Mouse (Mus musculus) Patski (cell line): ENCODE measurements around the gene Cfap100. TPM values are rescaled to one million over a fixed set of nuclear protein-coding genes. Genes with fewer than 3 reads are reported as not detected.
A peak's percentile ranks its signal among the peaks of the same experiment; 100 is the strongest.

Experiments
- ATAC-seq: fragments of 100-300 bp; one replicate; pipeline ENCODE4 v1.8.0; 2021
- CTCF ChIA-PET: fragments of 350-600 bp; sonication (Branson Sonifier 250); formaldehyde crosslinking; loops from one replicate; lab custom pipeline; 2022; ENCODE audit warnings: inconsistent platforms; lab: Charles Lee
- POLR2A ChIA-PET: fragments of 350-600 bp; sonication (Branson Sonifier 250); formaldehyde crosslinking; loops from one replicate; lab custom pipeline; 2022; ENCODE audit warnings: antibody characterized with exemption, inconsistent platforms; lab: Charles Lee
- DNase-seq: peaks from one replicate; pipeline ENCODE4 v3.0.0-alpha.2; 2011; ENCODE audit warnings: low read depth, low spot score
- H3K27me3 ChIP-seq: fragments of 371-371 bp; one replicate; pipeline ENCODE4 v1.5.1; 2021
- CTCF ChIP-seq: fragments of 100-300 bp; IDR thresholded peaks from one replicate; pipeline ENCODE4 v1.5.1; 2021
- in situ Hi-C: fragments of 300-500 bp; cut with MboI; formaldehyde crosslinking; loops from 3 replicates; pipeline ENCODE4 v1.11.1; 2018; ENCODE audit warnings: low pct_unique_long_range_greater_than_20kb, mixed read lengths
- polyA plus RNA-seq: library from polyadenylated mRNA; unstranded; gene quantifications from one replicate; pipeline ENCODE4 v1.2.3, GENCODE M21; 2021

Gene Cfap100
- polyA plus RNA-seq, 1 experiment from 2014 or later = 6.1 TPM

- no peaks in the 10 kb centered on the region for H3K27me3 ChIP-seq
- DNase-seq (no peak), ATAC-seq (no peak)
- POLR2A ChIA-PET = interaction anchor here (1.3 to 1.4 kb wide), 2 partner anchors 38 to 78 kb away, joined by 3 to 12 read pairs; no protein-coding TSS in a partner anchor
- CTCF ChIA-PET = interaction anchor here (0.6 to 3.4 kb wide), 22 partner anchors 8 to 170 kb away, joined by 3 to 17 read pairs (median 4); partner anchors contain the start of gene Slc41a3
- in situ Hi-C loops = loop anchor here (10.0 kb wide), 2 partner anchors 80 to 750 kb away; no protein-coding TSS in a partner anchor
- TF ChIP-seq CTCF = no peak
Measured at GRCm38 (mm10) chr6:90434687-90435086, 6.1 kb upstream of the Cfap100 start.

GRCm38 (mm10) chr6:90431487-90431886, 2.9 kb upstream of the Cfap100 start:
- CTCF ChIA-PET = interaction anchor here (0.8 to 1.9 kb wide), 5 partner anchors 84 to 752 kb away, joined by 3 to 6 read pairs (median 4); no protein-coding TSS in a partner anchor
- in situ Hi-C loops = loop anchor here (10.0 kb wide), 2 partner anchors 83 to 747 kb away; no protein-coding TSS in a partner anchor
- DNase-seq = no peak
- no peak for TF ChIP-seq CTCF
- no peak for ATAC-seq
- POLR2A ChIA-PET = no interaction called here
- H3K27me3 ChIP-seq = no peaks in the 10 kb centered on the region

- ChIA-PET CTCF (interaction anchor here (1.1 to 1.9 kb wide), 3 partner anchors 59 to 750 kb away, joined by 3 to 5 read pairs (median 5); no protein-coding TSS in a partner anchor), POLR2A (interaction anchor here (0.6 kb wide), 1 partner anchor 753 kb away, joined by 3 read pairs; no protein-coding TSS in a partner anchor)
- in situ Hi-C loops = loop anchor here (10.0 kb wide), 2 partner anchors 85 to 745 kb away; no protein-coding TSS in a partner anchor
- ATAC-seq (no peak), DNase-seq (no peak)
- no peaks in the 10 kb centered on the region for H3K27me3 ChIP-seq
- TF ChIP-seq CTCF = no peak
Measured at GRCm38 (mm10) chr6:90429911-90430310, 1.3 kb upstream of the Cfap100 start.

- ChIA-PET CTCF (interaction anchor here (1.0 to 1.6 kb wide), 6 partner anchors 9 to 746 kb away, joined by 3 to 4 read pairs (median 4); no protein-coding TSS in a partner anchor), POLR2A (no interaction called here)
- in situ Hi-C loops = no loop called here
- ATAC-seq (no peak), DNase-seq (no peak)
- no peaks in the 10 kb centered on the region for H3K27me3 ChIP-seq
- no peak for TF ChIP-seq CTCF
Measured at GRCm38 (mm10) chr6:90426003-90426402, 2.6 kb downstream of the Cfap100 start.

- no peak for ATAC-seq
- ChIA-PET POLR2A (no interaction called here), CTCF (interaction anchor here (1.0 to 1.3 kb wide), 3 partner anchors 37 to 746 kb away, joined by 3 to 4 read pairs (median 3); no protein-coding TSS in a partner anchor)
- DNase-seq = no peak
- in situ Hi-C loops = no loop called here
- TF ChIP-seq CTCF = no peak
- H3K27me3 ChIP-seq = no peaks in the 10 kb centered on the region
Measured at GRCm38 (mm10) chr6:90425361-90425760, 3.2 kb downstream of the Cfap100 start.

GRCm38 (mm10) chr6:90422565-90422964, 6.0 kb downstream of the Cfap100 start:
- POLR2A ChIA-PET = no interaction called here
- in situ Hi-C loops = no loop called here
- TF ChIP-seq CTCF = peak; percentile 85
- H3K27me3 ChIP-seq = no peaks in the 10 kb centered on the region
- ATAC-seq (peak; percentile 44), DNase-seq (no peak)
- CTCF ChIA-PET = interaction anchor here (0.9 to 1.7 kb wide), 9 partner anchors 12 to 745 kb away, joined by 3 to 7 read pairs (median 4); no protein-coding TSS in a partner anchor

- in situ Hi-C loops = no loop called here
- POLR2A ChIA-PET = interaction anchor here (0.9 kb wide), 1 partner anchor 11 kb away, joined by 3 read pairs; no protein-coding TSS in a partner anchor
- ATAC-seq (no peak), DNase-seq (no peak)
- no peaks in the 10 kb centered on the region for H3K27me3 ChIP-seq
- TF ChIP-seq CTCF = no peak
- CTCF ChIA-PET = no interaction called here
Measured at GRCm38 (mm10) chr6:90411926-90412325, 16.7 kb downstream of the Cfap100 start.

- ChIA-PET POLR2A (no interaction called here), CTCF (interaction anchor here (1.0 kb wide), 1 partner anchor 11 kb away, joined by 3 read pairs; no protein-coding TSS in a partner anchor)
- ATAC-seq (no peak), DNase-seq (no peak)
- no peaks in the 10 kb centered on the region for H3K27me3 ChIP-seq
- in situ Hi-C loops = no loop called here
- TF ChIP-seq CTCF = no peak
Measured at GRCm38 (mm10) chr6:90410972-90411371, 17.6 kb downstream of the Cfap100 start.

- CTCF ChIA-PET = interaction anchor here (1.9 kb wide), 1 partner anchor 14 kb away, joined by 7 read pairs; no protein-coding TSS in a partner anchor
- in situ Hi-C loops = no loop called here
- no peak for ATAC-seq
Measured at GRCm38 (mm10) chr6:90408632-90409031, 20.0 kb downstream of the Cfap100 start.

GRCm38 (mm10) chr6:90397291-90397690, 31.3 kb downstream of the Cfap100 start:
- ATAC-seq = no peak
- ChIA-PET CTCF (interaction anchor here (1.0 to 1.9 kb wide), 4 partner anchors 8 to 16 kb away, joined by 3 to 4 read pairs (median 3); no protein-coding TSS in a partner anchor), POLR2A (interaction anchor here (0.6 to 1.7 kb wide), 2 partner anchors 10 to 38 kb away, joined by 3 to 4 read pairs; no protein-coding TSS in a partner anchor)
- DNase-seq = no peak
- in situ Hi-C loops = no loop called here
- no peak for TF ChIP-seq CTCF
- no peaks in the 10 kb centered on the region for H3K27me3 ChIP-seq

More at GRCm38 (mm10) chr6:90408632-90409031, 20.0 kb downstream of the Cfap100 start:
- TF ChIP-seq CTCF = no peak
- DNase-seq = no peak
- H3K27me3 ChIP-seq = no peaks in the 10 kb centered on the region
- POLR2A ChIA-PET = interaction anchor here (0.6 kb wide), 1 partner anchor 833 kb away, joined by 3 read pairs; no protein-coding TSS in a partner anchor
